Mouse (Mus musculus) mature B cell (primary cell): ENCODE results near the gene Sord.

Source experiments
- in situ Hi-C: fragments of 300-500 bp; cut with MboI; formaldehyde crosslinking; loops from 2 replicates; pipeline ENCODE4 v1.14.3; 2019

The Sord gene

DNA sequence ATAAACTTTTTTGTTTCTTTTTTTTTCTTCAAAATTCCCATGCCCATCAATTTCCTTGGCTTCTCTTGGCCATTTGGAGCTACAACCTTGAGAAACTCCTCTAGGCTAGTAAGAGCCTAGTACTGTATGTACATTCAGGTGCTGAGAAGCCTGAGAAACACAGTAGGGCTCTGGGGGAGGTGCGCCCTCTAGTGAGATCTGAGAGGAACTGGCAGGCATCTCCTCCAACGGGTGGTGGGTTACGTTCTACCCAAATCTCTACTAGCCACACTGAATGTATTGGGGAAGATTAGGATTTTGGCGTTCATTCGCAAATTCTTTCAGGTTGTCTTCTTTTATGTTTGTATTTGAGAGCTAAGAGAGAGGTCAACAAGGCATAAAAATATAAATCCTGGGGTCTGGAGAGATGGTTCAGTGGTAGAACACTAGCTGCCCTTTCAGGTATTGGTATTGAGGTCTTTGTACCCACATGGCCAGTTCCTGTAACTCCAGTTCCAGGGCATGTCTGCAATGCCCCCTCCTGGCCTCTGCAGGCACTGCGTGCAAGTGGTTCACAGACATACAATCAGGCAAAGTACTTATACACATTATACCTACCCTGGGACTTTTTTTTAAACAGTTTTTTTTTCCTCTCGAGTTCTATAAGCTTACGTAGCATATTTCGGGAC lies 68.2 kb downstream of the Sord start:
- in situ Hi-C loops, result no loop called here

DNA sequence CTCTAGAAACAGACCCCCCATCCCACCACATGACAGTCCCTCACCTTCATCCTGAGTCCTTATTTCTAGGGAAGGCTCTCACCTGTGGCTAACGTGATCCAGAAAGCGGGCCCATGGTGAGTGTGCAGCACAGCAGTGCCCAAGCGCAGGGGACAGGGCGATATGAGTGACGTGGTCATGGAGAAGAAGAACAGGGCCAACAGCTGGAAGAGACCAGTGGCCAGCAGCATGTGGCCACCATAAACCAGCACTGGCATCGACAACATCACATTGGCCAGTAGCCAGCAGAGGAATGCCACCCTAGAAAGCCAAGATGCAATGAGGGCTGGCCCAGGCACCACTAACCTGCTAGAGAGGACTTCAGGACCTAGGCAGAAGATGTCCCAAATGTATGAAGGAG lies 70.0 kb downstream of the Sord start:
- in situ Hi-C loops, result no loop called here

DNA sequence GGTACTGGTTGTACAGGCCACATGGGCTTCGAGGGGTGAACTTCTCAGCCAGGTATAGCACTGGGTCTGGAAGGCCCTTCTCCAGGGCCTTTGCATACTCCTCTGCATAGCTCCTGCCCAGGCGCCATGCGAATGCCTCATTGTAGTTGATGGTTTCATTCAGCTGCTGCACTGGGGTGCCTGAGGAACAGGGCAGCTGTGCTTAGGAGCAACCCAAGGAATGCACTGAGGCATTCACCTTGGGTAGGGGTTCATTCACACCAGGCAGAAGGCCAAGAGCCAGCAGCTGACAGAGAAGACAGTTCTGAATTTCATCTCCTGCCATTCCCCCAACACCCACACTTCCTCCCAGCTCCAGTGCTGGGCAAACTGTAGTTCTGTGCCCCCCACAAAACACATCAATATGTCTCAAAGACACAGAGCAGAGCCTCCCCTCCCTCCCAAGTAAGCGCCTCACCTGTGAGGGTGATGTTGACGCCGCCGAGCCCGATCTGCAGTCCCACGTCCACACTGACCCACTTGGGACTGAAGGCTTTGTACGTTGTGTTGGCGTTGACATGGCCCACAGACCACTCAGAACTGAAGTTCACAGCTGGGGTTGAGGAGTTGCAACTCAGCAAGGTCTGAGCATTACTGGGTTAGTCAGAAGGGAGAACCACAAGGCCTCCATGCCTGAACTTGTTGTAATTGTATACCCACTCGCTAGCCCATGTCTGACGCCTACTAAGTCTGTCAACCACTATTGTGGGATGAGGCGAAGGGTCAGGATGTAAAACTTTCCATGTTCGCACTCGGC lies 70.7 kb downstream of the Sord start:
- in situ Hi-C loops, result no loop called here

DNA sequence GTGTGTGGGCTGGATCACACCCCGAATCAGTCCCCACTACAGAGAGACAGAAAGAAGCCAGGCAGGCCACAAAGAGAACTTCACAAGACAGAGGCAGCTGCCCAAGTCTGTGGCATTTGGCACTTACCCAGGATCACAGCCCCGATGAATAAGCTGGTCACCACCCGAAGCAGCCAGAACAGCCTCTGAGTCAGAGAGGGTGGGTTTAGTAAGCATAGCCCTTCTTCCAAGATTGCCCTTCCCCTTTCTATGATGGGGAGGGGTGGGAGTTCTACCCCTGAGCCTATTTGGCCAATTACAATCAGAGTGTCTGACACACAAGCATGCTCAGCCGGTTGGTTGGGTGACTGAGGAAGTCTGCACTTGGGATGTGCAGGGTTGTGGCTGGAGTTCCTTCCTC lies 71.6 kb downstream of the Sord start:
- in situ Hi-C loops, result no loop called here

DNA sequence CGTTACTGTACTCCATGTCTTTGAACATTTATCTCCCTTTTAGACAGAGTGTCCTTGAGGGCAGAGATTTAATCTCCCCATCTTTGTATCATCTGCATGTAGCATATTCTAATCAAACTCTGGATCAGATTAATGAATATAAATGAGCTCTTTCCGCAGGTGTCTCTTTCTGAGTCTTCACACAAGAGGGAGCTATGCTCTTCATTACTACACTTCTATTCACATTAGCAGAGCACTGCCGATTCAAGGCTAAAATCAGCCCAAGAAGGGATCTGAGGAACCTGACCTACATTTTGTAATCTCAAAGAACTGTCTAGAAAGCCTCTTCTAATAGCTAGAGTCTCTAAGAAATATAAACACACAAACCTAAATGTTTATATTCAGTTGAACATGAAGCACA lies 75.1 kb downstream of the Sord start:
- in situ Hi-C loops, result no loop called here

DNA sequence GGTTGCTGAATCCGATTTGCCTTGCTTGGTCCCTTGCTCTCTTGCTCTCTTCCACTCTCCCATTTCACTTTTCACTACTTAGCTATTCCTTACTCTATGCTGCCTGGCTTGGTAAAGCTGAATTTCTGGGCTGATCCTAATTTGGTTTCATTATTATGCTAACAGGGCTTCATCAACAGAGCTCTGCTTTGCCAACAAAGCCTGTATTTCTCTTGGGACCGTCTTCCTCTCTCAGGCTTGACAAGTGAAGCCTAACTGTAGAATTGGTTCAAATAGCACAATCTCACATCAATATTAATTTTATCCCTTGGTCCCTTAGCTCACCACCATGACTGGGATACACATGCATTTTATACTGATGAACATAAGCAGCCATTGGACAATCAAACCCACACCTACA lies 77.0 kb downstream of the Sord start:
- in situ Hi-C loops, result no loop called here

DNA sequence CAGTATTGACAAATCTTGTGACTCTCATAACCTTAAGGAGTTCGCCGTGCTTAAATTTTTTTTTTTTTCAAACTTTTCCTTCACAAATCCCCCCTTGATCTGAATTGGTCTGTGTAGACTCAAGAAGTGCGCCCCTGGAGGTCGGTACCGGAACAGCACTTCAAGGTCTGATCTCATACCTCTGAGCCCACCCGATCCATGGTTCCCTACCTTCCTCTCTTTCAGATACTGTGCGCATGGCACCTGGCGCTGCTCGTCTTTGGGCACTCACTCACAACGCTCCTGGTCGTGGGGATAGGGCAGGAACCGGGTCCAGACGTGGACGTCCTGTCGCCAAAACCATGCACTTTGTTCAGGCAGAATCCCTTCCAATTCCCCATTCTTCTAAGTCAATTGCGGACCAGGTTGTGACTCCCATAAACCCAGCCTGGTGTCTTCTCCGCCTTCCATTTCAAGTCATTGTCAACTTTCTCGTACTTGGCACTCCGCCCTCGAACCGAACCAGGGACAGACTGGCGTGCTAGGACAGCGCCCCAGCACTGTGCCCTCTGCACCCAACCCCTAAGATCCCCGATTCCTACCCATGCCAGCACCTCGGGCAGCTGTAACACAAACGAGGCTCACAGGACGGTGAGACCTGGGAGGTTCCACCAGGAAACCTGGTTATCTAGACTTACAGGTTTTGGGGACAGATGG lies 78.3 kb downstream of the Sord start:
- in situ Hi-C loops, result no loop called here

DNA sequence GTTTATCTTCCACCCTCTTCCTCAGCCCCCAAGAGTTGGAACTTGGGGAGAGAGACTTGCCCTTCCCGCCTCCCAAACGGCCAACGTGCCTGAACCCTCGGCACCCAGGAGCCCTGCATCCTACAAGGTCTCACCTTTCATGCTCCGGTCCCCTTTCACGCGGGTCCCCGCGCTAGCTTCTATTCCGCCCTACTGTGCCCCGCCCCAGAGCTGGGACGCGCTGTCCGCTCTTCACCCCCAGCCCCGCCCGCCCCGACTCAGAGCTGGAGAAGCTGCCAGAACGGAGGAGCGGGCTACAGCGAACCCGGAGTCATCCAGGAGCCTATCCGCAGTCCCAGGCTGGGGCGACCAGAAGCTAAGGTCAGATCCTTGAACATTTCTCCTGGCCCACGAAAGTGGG lies 79.0 kb downstream of the Sord start, which contains the start of gene Duoxa1:
Duoxa1 (minus strand) TSS at position 195 of the 400 bp plus-strand sequence.
- in situ Hi-C loops, result no loop called here
